Mouse (Mus musculus) G1E (cell line): ENCODE results near the gene Ebf1. TPM values are rescaled to one million over a fixed set of nuclear protein-coding genes. Genes with fewer than 3 reads are reported as not detected.

Experiments
- ATAC-seq: 2 replicates; pipeline ENCODE4 v1.8.0; 2016; ENCODE audit warnings: mild to moderate bottlenecking; ENCODE audit not compliant: insufficient number of reproducible peaks, poor library complexity, low FRiP score, severe bottlenecking; ENCODE audit errors: extremely low read depth
- DNase-seq: peaks from one replicate; pipeline ENCODE4 v3.0.0; 2012; ENCODE audit warnings: low spot score
- H3K27me3 ChIP-seq: 2 replicates; pipeline ENCODE4 v1.6.1; 2012; ENCODE audit warnings: mild to moderate bottlenecking, low read length, inconsistent platforms; ENCODE audit not compliant: insufficient read depth
- H3K36me3 ChIP-seq: replicated peaks from 2 replicates; pipeline ENCODE3; 2012; ENCODE audit warnings: mild to moderate bottlenecking, inconsistent platforms
- H3K4me1 ChIP-seq: 2 replicates; pipeline ENCODE4 v1.6.1; 2012; ENCODE audit warnings: low read depth, low read length, inconsistent platforms, mixed read lengths; ENCODE audit not compliant: insufficient read depth
- H3K4me3 ChIP-seq: 2 replicates; pipeline ENCODE4 v1.5.1; 2012; ENCODE audit warnings: low read depth, mild to moderate bottlenecking, inconsistent platforms, low read length, moderate library complexity, mixed read lengths
- H3K9me3 ChIP-seq: replicated peaks from 2 replicates; pipeline ENCODE4 v1.6.1; 2012; ENCODE audit warnings: inconsistent platforms
- CTCF ChIP-seq: IDR thresholded peaks from 2 replicates; pipeline ENCODE4 v1.5.1; 2012; ENCODE audit warnings: low read depth, low read length, inconsistent platforms, mixed read lengths
- GATA1 ChIP-seq: IDR thresholded peaks from 2 replicates; pipeline ENCODE4 v1.6.1; 2012; ENCODE audit warnings: borderline replicate concordance, low read length, inconsistent platforms, mixed read lengths
- GATA2 ChIP-seq: IDR thresholded peaks from 2 replicates; pipeline ENCODE4 v1.6.1; 2012; ENCODE audit warnings: low read depth, low read length, inconsistent platforms, borderline replicate concordance
- POLR2AphosphoS5 ChIP-seq: IDR thresholded peaks from 2 replicates; pipeline ENCODE4 v1.6.1; 2012; ENCODE audit warnings: low read depth, low read length, inconsistent platforms; ENCODE audit not compliant: insufficient replicate concordance
- TAL1 ChIP-seq: conservative IDR thresholded peaks from 2 replicates; pipeline ENCODE4 v1.6.1; 2012; ENCODE audit warnings: low read depth, low read length, inconsistent platforms, mixed read lengths
- polyA plus RNA-seq: library from polyadenylated mRNA; stranded (reverse); fragments of >175 nt; gene quantifications from 2 replicates; pipeline ENCODE4 v1.2.3, GENCODE M21; 2012
- total RNA-seq, 2 experiments: library from RNA; stranded (forward) in 1 of 2; stranded (reverse) in 1 of 2; fragments of 200-1000 nt in 1 of 2; fragments of >200 nt in 1 of 2; fragmentation: Nextera tagmentation in 1 of 2; gene quantifications; 2 replicates each; pipeline ENCODE4 v1.2.3; 2014 to 2017

Gene Ebf1
- total and polyA plus RNA-seq, 3 experiments = 0.05 TPM; not detected in 2

DNA sequence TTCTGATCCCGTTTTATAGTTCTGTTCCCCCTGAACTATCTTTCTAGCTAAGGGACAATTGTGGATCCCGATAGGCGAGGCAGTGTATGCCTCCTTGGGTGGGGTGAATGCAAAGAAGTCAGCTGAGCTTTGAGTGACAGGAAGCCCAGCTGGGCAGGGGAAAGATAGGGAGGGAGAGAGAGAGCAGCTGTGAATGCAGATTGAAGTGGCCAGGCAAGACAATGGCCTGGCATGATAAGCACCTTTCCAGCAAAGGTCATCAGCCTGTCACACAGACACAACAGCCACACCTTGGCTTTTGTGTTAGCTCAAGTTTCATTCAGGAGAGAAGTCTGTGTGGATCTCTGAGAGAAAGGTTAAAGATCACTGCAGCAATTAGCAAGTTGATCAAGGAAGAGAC is 129.6 kb downstream of the Ebf1 start:
- no peak for DNase-seq
- ATAC-seq = no peak

GRCm38 (mm10) chr11:44749309-44749708 is 132.2 kb downstream of the Ebf1 start:
- TF ChIP-seq TAL1 = no peak
- TF ChIP-seq POLR2AphosphoS5 = no peak
- no peak for TF ChIP-seq GATA2
- TF ChIP-seq GATA1 = no peak
- Histone ChIP-seq H3K4me3 (no peak overlapping the region), H3K36me3 (no peaks in the 10 kb centered on the region), H3K9me3 (no peaks in the 10 kb centered on the region), H3K4me1 (no peaks in the 10 kb centered on the region), H3K27me3 (0 out of 2 replicates have a peak, but pooled peaks cover 11% of the 10 kb centered on the region)
- no peak for ATAC-seq
- no peak for DNase-seq

More for the DNA sequence above, 129.6 kb downstream of the Ebf1 start:
- no peak for TF ChIP-seq GATA1
- no peak for TF ChIP-seq TAL1
- no peak for TF ChIP-seq CTCF
- no peak for TF ChIP-seq GATA2
- TF ChIP-seq POLR2AphosphoS5 = no peak
- H3K4me1 ChIP-seq = no peaks in the 10 kb centered on the region
- no peaks in the 10 kb centered on the region for H3K9me3 ChIP-seq
- H3K4me3 ChIP-seq = no peak overlapping the region
- H3K27me3 ChIP-seq = 0 out of 2 replicates have a peak, but pooled peaks cover 11% of the 10 kb centered on the region
- H3K36me3 ChIP-seq = no peaks in the 10 kb centered on the region

GRCm38 (mm10) chr11:44754336-44754735 is 137.2 kb downstream of the Ebf1 start:
- H3K9me3 ChIP-seq = no peaks in the 10 kb centered on the region
- no peaks in the 10 kb centered on the region for H3K36me3 ChIP-seq
- no peak overlapping the region for H3K4me3 ChIP-seq
- H3K4me1 ChIP-seq = no peaks in the 10 kb centered on the region
- DNase-seq (no peak), ATAC-seq (no peak)
- peaks cover 2% of the 10 kb centered on the region; the same call in 1 of the 2 replicates for H3K27me3 ChIP-seq
- no peak for TF ChIP-seq POLR2AphosphoS5
- TF ChIP-seq CTCF = no peak
- TF ChIP-seq GATA1 = no peak
- no peak for TF ChIP-seq TAL1

DNA sequence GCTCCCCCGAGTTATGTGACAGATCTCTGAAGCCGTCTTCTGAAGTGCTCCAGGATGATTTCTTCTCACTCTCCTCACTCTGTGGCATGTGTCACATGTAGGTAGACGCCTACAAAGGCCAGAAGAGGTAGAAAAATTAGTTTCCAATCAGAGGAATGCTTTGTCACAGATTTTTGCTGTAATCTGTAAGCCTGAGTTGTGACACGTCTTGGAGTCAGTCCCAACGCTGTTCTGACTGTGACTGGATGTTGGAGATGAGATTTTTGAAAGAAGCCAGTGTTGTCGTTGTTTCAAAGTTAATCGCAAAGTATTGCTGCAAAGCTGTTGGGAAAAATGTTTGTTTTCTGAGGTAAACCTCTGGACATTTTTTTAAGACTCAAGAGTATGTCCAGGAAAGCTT is 139.2 kb downstream of the Ebf1 start:
- DNase-seq = no peak

GRCm38 (mm10) chr11:44758857-44759256 is 141.7 kb downstream of the Ebf1 start:
- no peak for DNase-seq
- no peak for ATAC-seq
- TF ChIP-seq CTCF (no peak), GATA1 (no peak), POLR2AphosphoS5 (no peak), TAL1 (no peak), GATA2 (no peak)
- H3K27me3 ChIP-seq = peaks cover under 1% of the 10 kb centered on the region; the same call in 1 of the 2 replicates
- H3K4me3 ChIP-seq = no peak overlapping the region
- H3K36me3 ChIP-seq = no peaks in the 10 kb centered on the region
- no peaks in the 10 kb centered on the region for H3K9me3 ChIP-seq
- no peaks in the 10 kb centered on the region for H3K4me1 ChIP-seq

More for the DNA sequence above, 139.2 kb downstream of the Ebf1 start:
- no peaks in the 10 kb centered on the region for H3K9me3 ChIP-seq
- no peak for ATAC-seq
- H3K36me3 ChIP-seq = no peaks in the 10 kb centered on the region
- TF ChIP-seq POLR2AphosphoS5 = no peak
- no peak for TF ChIP-seq CTCF
- TF ChIP-seq GATA1 = no peak
- no peak for TF ChIP-seq TAL1
- TF ChIP-seq GATA2 = no peak
- H3K27me3 ChIP-seq = no peaks in the 10 kb centered on the region; the same call in 1 of the 2 replicates
- H3K4me1 ChIP-seq = no peaks in the 10 kb centered on the region
- no peak overlapping the region for H3K4me3 ChIP-seq

DNA sequence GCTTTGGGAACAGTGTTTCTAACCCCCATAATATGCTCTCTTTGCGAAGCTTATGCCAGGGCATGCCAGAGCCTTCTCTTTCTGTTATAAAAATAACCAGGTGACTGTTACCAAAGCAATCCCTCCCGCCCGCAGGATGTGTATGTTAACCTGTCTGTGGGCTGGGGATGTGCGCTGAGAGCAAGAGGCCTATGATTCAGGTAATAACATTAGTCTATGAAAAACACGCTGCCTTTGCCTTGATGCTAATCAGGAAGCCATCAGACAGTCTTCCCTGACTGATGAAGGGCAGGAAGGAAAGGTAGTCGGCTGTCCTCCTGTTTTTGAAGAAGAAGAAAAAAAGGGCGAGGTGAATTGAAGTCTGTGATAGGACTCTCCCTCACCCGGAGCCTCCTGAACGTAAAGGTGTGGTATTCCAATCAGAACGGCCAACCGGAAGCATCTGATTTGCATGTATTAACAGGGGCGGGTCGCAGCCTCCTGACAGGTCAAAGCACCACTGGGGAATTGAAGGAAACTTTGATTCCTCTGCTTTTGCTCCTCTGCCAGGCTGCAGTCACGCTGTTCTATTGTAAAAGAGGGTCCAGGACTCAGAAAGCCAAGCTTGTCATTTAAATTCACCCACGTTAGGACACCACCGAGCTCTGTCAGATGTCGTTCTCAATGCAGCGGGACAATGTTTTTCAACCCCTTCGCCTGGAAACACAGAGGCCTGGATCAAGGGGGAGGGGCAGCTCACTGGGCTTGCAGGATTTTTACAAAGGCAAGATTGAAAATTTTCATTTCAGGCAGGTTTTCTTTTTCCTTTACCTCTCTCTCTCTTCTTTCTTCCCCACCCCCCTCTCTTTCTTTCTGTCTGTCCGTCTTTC is 144.2 kb downstream of the Ebf1 start:
- H3K36me3 ChIP-seq = no peaks in the 10 kb centered on the region

More for the DNA sequence above, 144.2 kb downstream of the Ebf1 start:
- Histone ChIP-seq H3K27me3 (peaks cover 2% of the 10 kb centered on the region; the same call in 1 of the 2 replicates), H3K4me3 (no peak overlapping the region), H3K9me3 (no peaks in the 10 kb centered on the region), H3K4me1 (no peaks in the 10 kb centered on the region)
- TF ChIP-seq CTCF (no peak), POLR2AphosphoS5 (no peak), GATA1 (no peak)
- no peak for ATAC-seq
- no peak for DNase-seq
